Comparison of ENCODE assay signal across 1 mouse cellular context in genomic region chr17:25285033-25285432, GRCm38 (mm10).
TF ChIP-seq lines count a peak whose summit lies in the region.

No protein-coding gene starts in this region.

TF ChIP-seq in MEL, 35 proteins besides CTCF, POLR2A, EP300 and RAD21 (continued from another document):
- TF ChIP-seq MYC (IDR thresholded peaks at IDR 0.05; ENCODE audit: low read depth, low read length) (0 out of 2 replicates have a peak, but pooled peaks have one; percentile 37), GABPA (IDR thresholded peaks at IDR 0.05; ENCODE audit: low read depth, low read length) (no peak), MAFK (IDR thresholded peaks at IDR 0.05; ENCODE audit: borderline replicate concordance, low read depth, low read length) (no peak), POLR2AphosphoS5 (IDR thresholded peaks at IDR 0.05; ENCODE audit: borderline replicate concordance, low read depth, low read length) (no peak), CHD2 (IDR thresholded peaks at IDR 0.05; ENCODE audit: low read length) (no peak), RCOR1 (IDR thresholded peaks at IDR 0.05; ENCODE audit: low read depth, low read length) (no peak), ZNF384 (IDR thresholded peaks at IDR 0.05; ENCODE audit: low read depth, low read length) (no peak)
